Mouse (Mus musculus) gastrocnemius, adult 2 months (tissue): ENCODE results near the gene Rpl39. TPM values are rescaled to one million over a fixed set of nuclear protein-coding genes. Genes with fewer than 3 reads are reported as not detected.
"Not testable (repeated sequence)": the region's sequence is repeated elsewhere in the genome, so short reads cannot be mapped to it uniquely, and the experiment has no call there.

ENCODE experiments used
- DNase-seq: peaks from one replicate; pipeline ENCODE4 v3.0.0; 2022
- H3K27ac ChIP-seq: fragments of 200-600 bp; 2 replicates; pipeline ENCODE4 v1.8.1; 2022; ENCODE audit warnings: mild to moderate bottlenecking
- H3K4me3 ChIP-seq: fragments of 200-600 bp; 2 replicates; pipeline ENCODE4 v1.8.1; 2022; ENCODE audit warnings: mild to moderate bottlenecking, moderate library complexity
- CTCF ChIP-seq: fragments of 200-600 bp; IDR thresholded peaks from 2 replicates; pipeline ENCODE4 v1.8.1; 2022; ENCODE audit warnings: antibody characterized with exemption, mild to moderate bottlenecking, moderate library complexity
- intact Hi-C: fragments of 180-260 bp; cut with DNase I; formaldehyde crosslinking; loops from one replicate; pipeline ENCODE4 v1.15.1; 2025
- total RNA-seq, 2 experiments: library from RNA; stranded (reverse); gene quantifications; 2 replicates each; pipeline ENCODE4 v1.2.3; 2021

The Rpl39 gene
- total RNA-seq, 2 experiments from 2014 or later, result 265 to 297 TPM

DNA sequence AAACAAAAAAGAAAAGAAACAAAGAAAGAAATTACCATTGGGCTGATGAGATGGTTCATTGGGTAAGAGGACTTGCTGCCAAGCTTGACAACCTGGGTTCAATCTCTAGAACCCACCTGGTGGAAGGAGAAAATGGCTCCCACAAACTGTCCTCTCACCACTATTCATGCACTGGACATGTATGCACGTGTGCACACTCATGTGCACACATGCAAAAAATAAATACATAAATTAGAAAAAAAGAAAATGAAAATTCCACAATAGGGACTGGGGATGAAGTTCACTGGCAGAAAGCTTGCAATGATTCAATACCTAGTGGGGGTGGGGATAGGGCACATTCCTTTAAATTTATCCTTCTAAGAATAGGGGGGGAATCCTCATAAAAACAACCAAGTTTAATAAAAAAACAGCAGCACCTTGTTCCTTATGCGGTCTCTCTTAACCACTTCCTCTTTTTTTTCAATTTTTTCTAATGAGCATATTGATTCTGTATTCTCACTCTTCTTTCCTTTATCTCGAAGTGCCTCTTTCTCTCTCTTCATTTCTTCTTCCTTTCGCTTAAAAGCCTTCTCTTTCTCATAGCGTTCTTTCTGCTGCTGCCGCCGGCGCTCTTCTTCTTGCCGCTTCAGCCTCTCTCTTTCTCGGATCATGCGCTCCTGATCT is 10.0 kb upstream of the Rpl39 start:
- DNase-seq, result no peak
- no peak overlapping the region for H3K27ac ChIP-seq
- no peak for TF ChIP-seq CTCF
- intact Hi-C loops, result no loop called here
- H3K4me3 ChIP-seq, result no peak overlapping the region

DNA sequence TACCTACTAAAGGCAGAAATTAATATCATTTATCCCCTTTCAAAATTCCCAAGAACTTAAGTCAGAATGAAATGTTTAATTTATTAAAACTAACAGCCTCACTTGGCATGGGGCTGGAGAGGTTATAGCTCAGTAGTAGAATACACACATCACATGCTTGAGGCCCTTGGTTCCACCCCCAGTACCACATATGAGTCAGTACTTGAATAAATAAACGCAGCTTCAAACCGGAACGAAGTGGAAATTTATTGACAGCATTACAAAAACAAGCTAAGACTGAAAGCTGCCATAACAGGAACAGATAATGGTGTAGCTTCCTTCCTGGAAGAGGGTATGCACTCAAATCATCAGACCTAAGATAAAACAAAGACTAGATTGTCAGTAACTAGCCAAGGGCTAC is 6.3 kb upstream of the Rpl39 start:
- intact Hi-C loops, result no loop called here

DNA sequence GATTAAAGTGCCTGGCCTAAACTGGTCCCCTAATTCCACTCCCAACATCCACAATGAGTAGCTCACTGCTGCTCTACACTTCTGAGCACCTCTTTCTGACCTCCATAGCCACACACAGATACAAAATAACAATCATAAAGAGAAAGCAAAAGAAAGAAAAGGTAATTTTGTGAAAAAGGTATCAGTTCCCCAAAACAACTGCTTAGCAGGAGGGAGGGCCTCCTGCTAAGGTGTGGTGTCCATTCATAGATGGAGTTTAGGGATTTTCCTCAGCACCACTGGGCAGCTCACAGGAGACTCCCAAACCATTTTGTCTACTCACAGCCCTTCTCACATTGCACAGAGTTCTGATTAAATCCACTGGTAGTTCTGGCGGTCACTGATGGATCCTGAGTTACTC is 3.6 kb upstream of the Rpl39 start:
- H3K27ac ChIP-seq, result no peak overlapping the region
- no peak for DNase-seq
- TF ChIP-seq CTCF, result no peak
- intact Hi-C loops, result no loop called here
- no peak overlapping the region for H3K4me3 ChIP-seq

More for the DNA sequence above, 6.3 kb upstream of the Rpl39 start:
- no peak for TF ChIP-seq CTCF
- H3K27ac ChIP-seq, result no peak overlapping the region
- no peak for DNase-seq
- no peak overlapping the region for H3K4me3 ChIP-seq

DNA sequence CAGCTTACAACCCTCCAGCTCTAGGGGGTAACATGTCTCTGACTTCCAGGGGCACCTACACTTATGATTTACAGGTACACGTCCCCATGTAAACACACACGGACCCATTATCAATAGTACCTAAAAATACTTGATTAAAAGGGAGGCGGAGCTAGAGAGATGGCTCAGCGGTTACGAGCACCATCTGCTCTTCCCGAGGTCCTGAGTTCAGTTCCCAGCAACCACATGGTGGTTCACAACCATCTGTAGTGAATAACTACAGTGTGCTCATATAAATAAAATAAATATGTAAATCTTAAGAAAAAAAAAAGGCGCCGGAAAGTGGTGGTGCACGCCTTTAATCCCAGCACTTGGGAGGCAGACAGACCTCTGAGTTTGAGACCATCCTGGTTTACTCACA is 463 bp upstream of the Rpl39 start:
- Histone ChIP-seq H3K27ac (peak overlapping the region; percentile 93), H3K4me3 (peak overlapping the region; percentile 86)
- intact Hi-C loops, result no loop called here
- TF ChIP-seq CTCF, result no peak
- no peak for DNase-seq

DNA sequence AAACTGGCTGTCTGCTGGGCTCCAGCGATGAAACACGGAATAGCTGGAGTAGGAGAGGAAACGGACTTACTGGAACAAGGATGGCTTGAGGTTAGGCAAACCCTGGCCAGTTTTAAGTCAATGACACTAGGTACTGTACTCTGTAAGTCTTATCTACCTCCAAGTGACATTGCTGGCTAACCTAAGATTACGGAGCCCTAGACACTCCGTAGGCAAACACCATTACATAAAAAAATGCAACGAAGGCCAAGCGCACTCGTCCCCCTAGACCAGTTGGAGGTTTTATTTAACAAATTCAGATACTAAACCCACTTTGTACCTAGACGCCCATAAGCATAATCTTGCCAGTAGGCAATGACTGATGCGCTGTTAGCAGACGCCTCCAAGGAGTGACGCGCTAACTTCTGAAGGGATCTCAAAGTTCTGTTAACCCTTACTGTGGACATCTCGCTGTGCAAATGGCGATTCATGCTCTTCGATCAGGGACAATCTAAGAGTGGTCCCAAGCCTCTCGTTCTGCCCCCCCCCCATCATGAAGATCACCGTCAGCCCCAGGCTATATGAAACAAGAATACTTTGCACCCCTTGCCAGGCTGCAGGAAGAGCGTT is 780 bp downstream of the Rpl39 start:
- TF ChIP-seq CTCF, result no peak
- Histone ChIP-seq H3K27ac (peak overlapping the region; percentile 93), H3K4me3 (peak overlapping the region; percentile 86)
- DNase-seq, result no peak
- intact Hi-C loops, result no loop called here

DNA sequence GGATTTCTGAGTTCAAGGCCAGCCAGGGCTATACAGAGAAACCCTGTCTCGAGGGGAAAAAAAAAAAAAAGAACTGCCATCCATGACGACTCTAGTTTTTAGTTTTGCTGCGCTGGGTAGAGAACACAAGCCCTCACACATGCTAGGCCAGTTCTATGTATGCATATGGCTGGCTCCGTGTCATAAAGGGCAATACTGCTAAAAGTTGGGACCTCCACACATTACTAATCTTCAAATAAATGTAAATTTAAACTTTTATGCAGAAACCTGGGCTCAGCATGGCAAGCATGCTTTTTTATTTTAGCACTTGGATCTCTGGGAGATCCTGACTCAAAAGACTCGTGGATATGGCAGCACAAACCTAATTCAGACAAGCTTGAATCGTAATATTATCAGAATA is 4.0 kb downstream of the Rpl39 start:
- H3K27ac ChIP-seq, result no peak overlapping the region
- no peak for DNase-seq
- intact Hi-C loops, result no loop called here
- TF ChIP-seq CTCF, result no peak
- H3K4me3 ChIP-seq, result no peak overlapping the region

DNA sequence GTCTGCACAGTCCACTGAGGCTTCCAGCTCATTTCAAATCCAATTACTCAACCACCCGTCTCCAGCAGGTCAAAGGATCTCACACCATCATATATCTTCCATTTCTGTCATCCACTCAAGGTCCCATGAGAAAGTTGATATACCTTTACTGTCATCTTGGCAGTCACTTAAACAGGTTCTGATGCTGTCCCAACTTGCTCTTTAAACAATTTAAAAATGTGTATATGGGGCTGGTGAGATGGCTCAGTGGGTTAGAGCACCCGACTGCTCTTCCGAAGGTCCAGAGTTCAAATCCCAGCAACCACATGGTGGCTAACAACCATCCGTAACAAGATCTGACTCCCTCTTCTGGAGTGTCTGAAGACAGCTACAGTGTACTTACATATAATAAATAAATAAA is 4.9 kb downstream of the Rpl39 start:
- intact Hi-C loops, H3K4me3 ChIP-seq, H3K27ac ChIP-seq, DNase-seq: not testable (repeated sequence)

DNA sequence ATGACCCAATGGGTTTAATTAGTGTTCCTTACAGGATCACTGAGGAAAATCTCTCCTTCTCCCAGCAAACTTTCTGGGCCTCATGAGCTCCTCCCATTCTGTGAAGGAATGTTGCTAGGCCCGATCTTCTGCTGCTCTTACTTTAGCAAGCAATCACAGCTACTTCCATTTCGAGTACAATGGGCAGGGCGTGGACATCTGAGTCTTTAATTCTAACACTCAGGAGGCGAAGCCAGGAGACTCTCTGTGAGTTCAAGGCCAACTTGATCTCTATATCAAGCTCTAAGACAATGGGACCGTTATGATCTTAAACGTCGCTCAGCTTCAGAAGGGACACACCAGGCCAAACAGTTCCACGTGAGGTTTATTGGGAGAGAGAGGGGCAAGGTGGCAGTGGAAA is 8.6 kb downstream of the Rpl39 start:
- Histone ChIP-seq H3K27ac (no peak overlapping the region), H3K4me3 (no peak overlapping the region)
- intact Hi-C loops, result no loop called here
- DNase-seq, result no peak
- no peak for TF ChIP-seq CTCF

DNA sequence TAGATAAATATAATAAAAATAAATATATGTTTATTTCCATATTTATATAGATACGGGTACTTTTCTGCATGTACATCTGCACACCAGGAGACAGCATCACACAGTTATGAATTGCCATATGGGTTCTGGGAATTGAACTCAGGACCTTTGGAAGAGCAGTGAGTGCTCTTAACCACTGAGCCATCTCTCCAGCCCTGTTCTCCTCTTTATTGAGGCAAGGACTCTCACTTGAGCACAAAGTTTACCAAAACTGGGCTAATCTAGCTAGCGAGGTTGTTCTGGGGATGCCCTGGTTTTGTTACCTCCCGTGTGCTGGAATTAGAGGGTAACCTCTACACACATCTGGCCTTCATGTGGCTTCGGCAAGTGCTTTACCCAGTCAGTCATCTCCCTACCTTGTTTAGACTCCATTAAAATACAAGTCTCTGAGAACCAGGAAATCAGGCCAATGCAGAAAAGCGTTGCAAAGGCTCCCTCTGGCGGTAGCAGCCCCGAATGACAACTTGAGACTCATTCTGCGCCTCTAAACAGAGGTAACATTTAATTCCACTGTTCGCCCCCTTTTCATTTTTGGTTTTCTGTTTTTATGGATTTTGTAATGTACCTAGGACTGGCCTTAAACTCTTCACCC is 10.8 kb downstream of the Rpl39 start:
- DNase-seq, result peak; percentile 29
- intact Hi-C loops, result no loop called here
- peak; percentile 84 for TF ChIP-seq CTCF
- H3K4me3 ChIP-seq, result no peak overlapping the region
- H3K27ac ChIP-seq, result no peak overlapping the region

DNA sequence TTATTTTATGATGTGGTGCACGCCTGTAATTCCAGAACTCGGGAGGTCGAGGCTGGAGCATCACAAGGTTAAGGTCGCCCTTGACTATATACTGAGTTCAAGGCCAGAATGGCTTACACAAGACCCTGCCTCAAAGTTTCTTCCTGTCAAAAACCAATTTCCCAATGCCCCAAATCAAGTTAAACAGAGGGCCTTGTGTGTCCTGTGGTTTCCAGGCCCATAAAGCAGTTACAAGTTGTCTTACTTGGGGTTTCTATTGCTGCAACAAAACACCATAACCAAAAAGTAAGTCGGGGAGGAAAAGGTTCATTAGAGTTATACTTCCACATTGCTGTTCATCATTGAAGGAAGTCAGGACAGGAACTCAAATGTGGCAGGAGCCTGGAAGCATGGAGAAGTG is 16.4 kb downstream of the Rpl39 start:
- no peak overlapping the region for H3K27ac ChIP-seq
- TF ChIP-seq CTCF, result no peak
- no peak overlapping the region for H3K4me3 ChIP-seq
- intact Hi-C loops, result no loop called here
- DNase-seq, result no peak

DNA sequence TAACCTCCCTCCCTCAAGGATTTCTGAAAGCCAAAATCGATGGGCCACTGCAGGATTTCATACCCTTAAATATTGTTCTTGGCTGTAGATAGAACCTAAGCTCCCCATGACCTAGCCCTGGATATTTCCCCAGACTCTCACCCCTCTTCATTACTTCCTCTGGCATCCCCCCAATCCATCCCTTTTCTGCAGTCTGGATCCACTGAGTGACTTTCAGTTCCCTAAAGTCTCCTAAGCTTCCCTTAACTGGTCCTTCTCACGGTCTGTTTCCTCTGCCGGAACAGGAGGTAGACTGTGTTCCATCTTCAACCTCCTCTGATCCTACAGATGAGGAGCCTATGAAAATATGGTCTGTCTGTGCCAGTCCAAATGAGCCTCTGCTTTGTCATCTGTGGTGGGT is 17.9 kb downstream of the Rpl39 start:
- intact Hi-C loops, result no loop called here
- no peak overlapping the region for H3K4me3 ChIP-seq
- TF ChIP-seq CTCF, result no peak
- no peak for DNase-seq
- H3K27ac ChIP-seq, result no peak overlapping the region

DNA sequence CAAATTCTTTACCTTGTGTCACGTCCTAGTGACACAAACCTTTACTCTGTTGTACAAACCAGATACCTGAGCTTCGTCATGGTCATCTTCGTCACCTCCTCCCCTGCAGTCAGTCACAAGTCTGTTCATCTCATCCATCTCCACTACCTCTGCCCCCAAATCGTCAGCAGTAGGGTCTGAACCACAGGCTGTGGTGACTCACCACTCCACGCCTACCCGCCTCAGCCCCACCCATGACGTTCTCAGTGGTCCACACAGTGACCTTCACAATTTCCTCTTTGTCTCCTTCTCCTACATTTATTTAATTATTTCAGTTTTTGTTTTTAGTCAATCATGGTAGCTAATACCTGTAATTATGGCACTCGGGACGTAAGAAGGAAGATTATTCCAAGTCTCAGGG is 21.3 kb downstream of the Rpl39 start:
- intact Hi-C loops, result no loop called here
- no peak for TF ChIP-seq CTCF

DNA sequence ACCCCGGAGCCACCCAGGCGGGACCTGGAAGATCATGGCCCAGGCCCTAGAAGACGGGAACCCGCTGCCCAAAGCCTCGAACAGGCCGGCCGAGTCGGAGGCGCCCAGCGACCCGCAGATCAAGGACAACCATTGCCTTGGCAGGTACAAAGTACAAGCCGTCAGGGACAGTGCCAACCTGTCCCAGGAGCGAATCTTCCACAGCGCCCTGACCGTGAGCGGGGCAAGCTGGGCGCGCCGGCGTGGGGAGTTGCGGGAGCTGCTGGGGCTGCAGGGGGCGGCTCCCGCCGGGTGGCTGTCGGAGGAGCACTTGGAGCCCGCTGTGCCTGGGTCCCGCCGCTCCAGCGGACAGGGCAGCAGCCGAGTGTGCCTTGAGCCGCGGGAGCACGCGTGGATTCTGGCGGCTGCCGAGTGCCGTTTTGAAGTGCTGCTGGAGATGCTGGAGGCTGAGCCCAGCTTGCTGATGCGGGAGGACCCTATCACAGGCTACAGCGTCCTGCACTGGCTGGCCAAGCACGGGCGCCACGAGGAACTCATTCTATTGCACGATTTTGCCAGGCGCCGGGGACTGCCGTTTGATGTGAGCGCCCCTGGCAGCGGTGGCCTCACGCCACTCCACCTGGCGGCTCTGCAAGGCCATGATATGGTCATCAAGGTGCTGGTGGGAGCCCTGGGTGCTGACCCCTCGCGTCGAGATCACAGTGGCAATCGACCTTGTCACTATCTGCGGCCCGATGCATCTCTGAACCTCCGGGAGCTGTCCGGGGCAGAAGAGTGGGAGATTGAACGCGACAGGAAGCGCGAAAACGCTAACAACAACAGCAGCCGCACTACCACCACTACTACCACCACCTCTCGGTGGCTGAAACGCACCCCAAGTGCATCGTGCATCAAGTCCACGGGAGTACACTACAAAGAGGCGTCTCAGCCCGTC is 36.0 kb downstream of the Rpl39 start:
- peak overlapping the region; percentile 57 for H3K4me3 ChIP-seq
- no peak for TF ChIP-seq CTCF
- intact Hi-C loops, result no loop called here
- no peak for DNase-seq
- no peak overlapping the region for H3K27ac ChIP-seq

More for the DNA sequence above, 21.3 kb downstream of the Rpl39 start:
- H3K4me3 ChIP-seq, result no peak overlapping the region
- no peak for DNase-seq
- H3K27ac ChIP-seq, result no peak overlapping the region
